In genomic region chr5:64408938-64409337, GRCm38 (mm10) we compare ENCODE assay signal across 20 mouse cellular contexts.
DNase-seq lines count a peak whose midpoint lies in the region; ATAC-seq and TF ChIP-seq lines count a peak whose summit lies in the region.
"Had no signal": no experiment of that assay in that cellular context is flagged by ENCODE, and none has a peak within 500 bp of the region (broad histone marks: within the 10 kb centered on the region; RNA-seq: fewer than 3 reads in every experiment).

No protein-coding gene starts in this region.

- H3K9me3 ChIP-seq in intestine, postnatal 0 days (ENCODE audit: control insufficient read depth) = no peaks in the 10 kb centered on the region
- no peaks in the 10 kb centered on the region for H3K9me3 ChIP-seq in intestine, embryonic 16.5 days (ENCODE audit: control insufficient read depth, low read length)
- H3K9me3 ChIP-seq: heart, embryonic 15.5 days; limb, embryonic 10.5 days had no signal

- peak; percentile 24 for DNase-seq in thymus, postnatal 0 days (ENCODE audit: low spot score)
- no peak for DNase-seq in thymus, postnatal 25 days
- peak; percentile 6 for DNase-seq in c-Kit-negative CD71-positive TER-119-positive erythroid progenitor cells, embryonic 14.5 days (ENCODE audit: low read depth, low spot score)
- DNase-seq in cerebellum, adult 8-10 months = no peak
- DNase-seq in gastrocnemius, postnatal 25 days = no peak
- no peak for DNase-seq in frontal cortex, postnatal 36 days (ENCODE audit: low spot score in 2 of 2)
- DNase-seq: cerebellum, postnatal 36 days; heart, adult 18-20 months; lung, postnatal 36 days; right cerebral cortex, postnatal 25 days; thymus, postnatal 4 days had no signal

- TF ChIP-seq CTCF in intestine, postnatal 0 days (IDR thresholded peaks at IDR 0.05; ENCODE audit: low read depth) = peak; percentile 27

- no peak overlapping the region for H3K9ac ChIP-seq in intestine, postnatal 0 days (ENCODE audit: low read depth, low read length)
- no peak overlapping the region for H3K9ac ChIP-seq in intestine, embryonic 16.5 days (ENCODE audit: low read depth, low read length)
- H3K9ac ChIP-seq: heart, embryonic 15.5 days; neural tube, embryonic 13.5 days had no signal

- H3K36me3 ChIP-seq in intestine, postnatal 0 days (ENCODE audit: control insufficient read depth, insufficient read depth) = no peaks in the 10 kb centered on the region
- no peaks in the 10 kb centered on the region for H3K36me3 ChIP-seq in intestine, embryonic 16.5 days (ENCODE audit: control insufficient read depth, insufficient read depth, low read length)
- H3K36me3 ChIP-seq: embryonic facial prominence, embryonic 10.5 days; heart, embryonic 15.5 days; limb, embryonic 10.5 days; midbrain, embryonic 10.5 days; neural tube, embryonic 13.5 days had no signal

- no peak overlapping the region for H3K4me3 ChIP-seq in intestine, postnatal 0 days (ENCODE audit: low read depth, low read length)
- no peak overlapping the region for H3K4me3 ChIP-seq in intestine, embryonic 16.5 days (ENCODE audit: low read length)
- H3K4me3 ChIP-seq: embryonic facial prominence, embryonic 10.5 days; erythroblast, embryonic 14.5 days; heart, embryonic 15.5 days; limb, embryonic 10.5 days; midbrain, embryonic 10.5 days; neural tube, embryonic 13.5 days had no signal

- no peak overlapping the region for H3K27ac ChIP-seq in intestine, postnatal 0 days (ENCODE audit: low read depth, low read length)
- H3K27ac ChIP-seq in intestine, embryonic 16.5 days (ENCODE audit: low read length) = no peak overlapping the region
- H3K27ac ChIP-seq: embryonic facial prominence, embryonic 10.5 days; heart, embryonic 15.5 days; limb, embryonic 10.5 days; midbrain, embryonic 10.5 days; neural tube, embryonic 13.5 days had no signal

- peaks cover 4% of the 10 kb centered on the region; the same call in 1 of the 2 replicates for H3K4me1 ChIP-seq in intestine, postnatal 0 days (replicated peaks; ENCODE audit: control insufficient read depth, insufficient read depth, low read length)
- H3K4me1 ChIP-seq in intestine, embryonic 16.5 days (ENCODE audit: control insufficient read depth, insufficient read depth, low read length) = peaks cover 9% of the 10 kb centered on the region
- H3K4me1 ChIP-seq: embryonic facial prominence, embryonic 10.5 days; limb, embryonic 10.5 days; midbrain, embryonic 10.5 days; neural tube, embryonic 13.5 days had no signal

- 85% methylated on average over 3 of the region's 3 CpGs for WGBS in intestine, postnatal 0 days
- 76% methylated on average over 3 of the region's 3 CpGs for WGBS in intestine, embryonic 16.5 days

- H3K27me3 ChIP-seq in intestine, postnatal 0 days (replicated peaks; ENCODE audit: control insufficient read depth, insufficient read depth, low read length) = no peaks in the 10 kb centered on the region
- no peaks in the 10 kb centered on the region for H3K27me3 ChIP-seq in intestine, embryonic 16.5 days (replicated peaks; ENCODE audit: control insufficient read depth, insufficient read depth, low read length)
- H3K27me3 ChIP-seq: heart, embryonic 15.5 days; neural tube, embryonic 13.5 days had no signal

- no peak overlapping the region for H3K4me2 ChIP-seq in intestine, postnatal 0 days (replicated peaks; ENCODE audit: low read depth)
- no peak overlapping the region for H3K4me2 ChIP-seq in intestine, embryonic 16.5 days (ENCODE audit: low read depth, low read length)
- H3K4me2 ChIP-seq: heart, embryonic 15.5 days; neural tube, embryonic 13.5 days had no signal

- ATAC-seq in intestine, postnatal 0 days = no peak
- ATAC-seq in intestine, embryonic 16.5 days = no peak
- ATAC-seq: forebrain, embryonic 14.5 days had no signal

Comparison
In these comparisons a context has a peak if more than half of its experiments do, and no peak if none do; other contexts are left out.
1. DNase-seq: peak in thymus, postnatal 0 days (single experiment) and c-Kit-negative CD71-positive TER-119-positive erythroid progenitor cells, embryonic 14.5 days (single experiment); none in thymus, postnatal 25 days (single experiment), cerebellum, adult 8-10 months (single experiment), gastrocnemius, postnatal 25 days (single experiment) and frontal cortex, postnatal 36 days (0 of 2).